Mouse (Mus musculus) neural tube, embryonic 11.5 days (tissue): ENCODE measurements around the gene Gm9048. TPM values are rescaled to one million over a fixed set of nuclear protein-coding genes. Genes with fewer than 3 reads are reported as not detected.
"Not testable (repeated sequence)": the region's sequence is repeated elsewhere in the genome, so short reads cannot be mapped to it uniquely, and the experiment has no call there.

ENCODE experiments used
- ATAC-seq: fragments of 200-750 bp; cut with Nextera tagmentation; 2 replicates; pipeline ENCODE4 v1.8.0; 2017; ENCODE audit warnings: moderate number of reproducible peaks, mild to moderate bottlenecking, moderate TSS enrichment, moderate library complexity; ENCODE audit not compliant: insufficient read depth, low FRiP score, low TSS enrichment
- DNase-seq: peaks from one replicate; pipeline ENCODE4 v3.0.0-alpha.2; 2015; ENCODE audit warnings: low spot score
- H3K27ac ChIP-seq: fragments of 300-500 bp; sonication (generic); 2 replicates; pipeline ENCODE4 v1.5.1; 2014; ENCODE audit warnings: low read depth, mild to moderate bottlenecking, low read length
- H3K27me3 ChIP-seq: fragments of 300-500 bp; sonication (generic); 2 replicates; pipeline ENCODE4 v1.6.1; 2014; ENCODE audit warnings: mild to moderate bottlenecking, low read length, mixed read lengths; ENCODE audit not compliant: control insufficient read depth, insufficient read depth
- H3K36me3 ChIP-seq: fragments of 300-500 bp; sonication (generic); 2 replicates; pipeline ENCODE4 v1.6.1; 2014; ENCODE audit warnings: mild to moderate bottlenecking, low read length, moderate library complexity, mixed read lengths; ENCODE audit not compliant: control insufficient read depth, insufficient read depth
- H3K4me1 ChIP-seq: fragments of 300-500 bp; sonication (generic); 2 replicates; pipeline ENCODE4 v1.6.1; 2014; ENCODE audit warnings: low read length, mixed read lengths; ENCODE audit not compliant: control insufficient read depth, insufficient read depth
- H3K4me2 ChIP-seq: fragments of 300-500 bp; sonication (generic); 2 replicates; pipeline ENCODE4 v1.6.1; 2014; ENCODE audit warnings: low read depth, mild to moderate bottlenecking, moderate library complexity
- H3K4me3 ChIP-seq: fragments of 300-500 bp; sonication (generic); 2 replicates; pipeline ENCODE4 v1.5.1; 2014; ENCODE audit warnings: low read depth, low read length
- H3K9ac ChIP-seq: fragments of 300-500 bp; sonication (generic); 2 replicates; pipeline ENCODE4 v1.6.1; 2014; ENCODE audit warnings: mild to moderate bottlenecking, low read length
- H3K9me3 ChIP-seq: fragments of 300-500 bp; sonication (generic); 2 replicates; pipeline ENCODE4 v1.6.1; 2016; ENCODE audit warnings: low read length; ENCODE audit not compliant: control insufficient read depth
- WGBS: fragments of 180-500 bp; shearing (Covaris S2); extraction: QIAGEN DNeasy Blood & Tissue Kit; methylation state at CpG from one replicate; pipeline ENCODE4 v1.1.7; 2014; 5-methylcytosine and 5-hydroxymethylcytosine counted together
- polyA plus RNA-seq: library from polyadenylated mRNA; unstranded; fragments of >200 nt; fragmentation: Nextera tagmentation; extraction: Ambion mirVana; gene quantifications from 2 replicates; pipeline ENCODE4 v1.2.1, GENCODE M21; 2014

The Gm9048 gene
- polyA plus RNA-seq, 1 experiment from 2014 or later, result not detected

DNA sequence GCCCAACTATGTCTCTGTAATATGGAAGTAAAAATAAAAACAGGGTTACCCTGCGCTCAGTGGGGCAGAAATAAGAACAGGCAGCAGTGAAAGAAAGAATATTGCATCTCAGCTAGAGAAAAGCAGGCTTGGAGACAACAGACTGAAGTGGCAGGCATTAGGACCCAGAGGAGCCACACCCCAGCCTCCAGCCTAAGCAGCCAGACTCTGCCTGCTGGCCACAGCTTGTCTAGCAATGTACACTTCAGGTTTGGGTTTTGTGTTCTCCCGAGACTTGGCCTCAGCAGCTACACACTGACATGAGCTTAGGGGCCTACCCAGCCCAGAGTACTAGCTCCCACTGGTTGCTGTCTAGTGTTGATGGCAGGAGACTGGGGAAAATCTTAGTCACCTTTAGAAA lies 46.3 kb downstream of the Gm9048 start:
- not testable (repeated sequence) for ATAC-seq, H3K9ac ChIP-seq, H3K36me3 ChIP-seq, DNase-seq, H3K9me3 ChIP-seq, H3K27ac ChIP-seq, H3K4me1 ChIP-seq, H3K4me3 ChIP-seq, H3K4me2 ChIP-seq, H3K27me3 ChIP-seq
- 50% methylated on average over 2 of the region's 2 CpGs for WGBS

Other genes with a start within 250 kb of the Gm9048 start
- gene Mdm1, start 206.9 kb downstream of the Gm9048 start, polyA plus RNA-seq, result 51.2 and 55.3 TPM in 2 replicates
- 0.22 TPM in 1 of 2 replicates, not detected in the other for gene Il22, start 143.7 kb downstream of the Gm9048 start, polyA plus RNA-seq
- 0.16 TPM in 1 of 2 replicates, not detected in the other for gene Gm32717, start 107.9 kb downstream of the Gm9048 start, polyA plus RNA-seq
- 0.16 TPM in 1 of 2 replicates, not detected in the other for gene Gm32802, start 90.0 kb downstream of the Gm9048 start, polyA plus RNA-seq
- gene Iltifb, start 53.6 kb downstream of the Gm9048 start, polyA plus RNA-seq, result not detected in 2 replicates
- not detected in 2 replicates for gene Gm9040, start 21.7 kb downstream of the Gm9048 start, polyA plus RNA-seq
- gene Gm9044, start 16.3 kb downstream of the Gm9048 start, polyA plus RNA-seq, result not detected in 2 replicates
- not detected in 2 replicates for gene Gm9045, start 10.8 kb downstream of the Gm9048 start, polyA plus RNA-seq
- not detected in 2 replicates for gene Gm9046, start 5.4 kb downstream of the Gm9048 start, polyA plus RNA-seq
- not detected in 2 replicates for gene Gm9049, start 5.4 kb upstream of the Gm9048 start, polyA plus RNA-seq
- not detected in 2 replicates for gene Ifng, start 92.4 kb upstream of the Gm9048 start, polyA plus RNA-seq